Mouse (Mus musculus): ENCODE data around the gene Pak2.

Gene Pak2

GRCm38 (mm10) chr16:32078991-32079511 is at the start of gene Pak2:
TSS of gene Pak2 (minus strand) at chr16:32079342.
- peak; percentile 69 to 78 for DNase-seq (ENCODE audit: low spot score in 2 of 2)

GRCm38 (mm10) chr16:32127046-32127445 is 47.9 kb upstream of the Pak2 start:
- no peak for DNase-seq (ENCODE audit: low spot score in 2 of 2)

- no peak for DNase-seq (ENCODE audit: low spot score in 2 of 2)
Observed at GRCm38 (mm10) chr16:32125364-32125763, 46.2 kb upstream of the Pak2 start.

- DNase-seq (ENCODE audit: low spot score in 2 of 2) = no peak
Observed at GRCm38 (mm10) chr16:32124444-32125335, 45.5 kb upstream of the Pak2 start.

GRCm38 (mm10) chr16:32124020-32124419 is 44.9 kb upstream of the Pak2 start:
- no peak for DNase-seq (ENCODE audit: low spot score in 2 of 2)

GRCm38 (mm10) chr16:32120454-32120853 is 41.3 kb upstream of the Pak2 start:
- DNase-seq (ENCODE audit: low spot score in 2 of 2) = no peak

- DNase-seq (ENCODE audit: low spot score in 2 of 2) = no peak
Observed at GRCm38 (mm10) chr16:32116186-32116585, 37.0 kb upstream of the Pak2 start.

- no peak for DNase-seq (ENCODE audit: low spot score in 2 of 2)
Observed at GRCm38 (mm10) chr16:32115781-32116180, 36.6 kb upstream of the Pak2 start.

GRCm38 (mm10) chr16:32114968-32115695 is 36.0 kb upstream of the Pak2 start:
- DNase-seq (ENCODE audit: low spot score in 2 of 2) = peak; percentile 52 to 54

GRCm38 (mm10) chr16:32114406-32114805 is 35.3 kb upstream of the Pak2 start:
- DNase-seq (ENCODE audit: low spot score in 2 of 2) = no peak

GRCm38 (mm10) chr16:32113541-32114218 is 34.5 kb upstream of the Pak2 start:
- peak; percentile 46 to 51 for DNase-seq (ENCODE audit: low spot score in 2 of 2)

- DNase-seq (ENCODE audit: low spot score in 2 of 2) = no peak
Observed at GRCm38 (mm10) chr16:32110951-32111699, 32.0 kb upstream of the Pak2 start.

- no peak for DNase-seq (ENCODE audit: low spot score in 2 of 2)
Observed at GRCm38 (mm10) chr16:32108578-32108977, 29.4 kb upstream of the Pak2 start.

GRCm38 (mm10) chr16:32108170-32108569 is 29.0 kb upstream of the Pak2 start:
- DNase-seq (ENCODE audit: low spot score in 2 of 2) = no peak

GRCm38 (mm10) chr16:32107342-32108045 is 28.4 kb upstream of the Pak2 start:
- DNase-seq (ENCODE audit: low spot score in 2 of 2) = no peak

- DNase-seq (ENCODE audit: low spot score in 2 of 2) = no peak
Observed at GRCm38 (mm10) chr16:32105698-32106097, 26.6 kb upstream of the Pak2 start.

GRCm38 (mm10) chr16:32102295-32102694 is 23.2 kb upstream of the Pak2 start:
- no peak for DNase-seq (ENCODE audit: low spot score in 2 of 2)

GRCm38 (mm10) chr16:32099638-32100150 is 20.6 kb upstream of the Pak2 start, which contains the start of the genes Pigx and Cep19:
TSS of gene Pigx (minus strand) at chr16:32099740.
TSS of gene Cep19 (plus strand) at chr16:32099800.
- peak; percentile 84 for DNase-seq (ENCODE audit: low spot score in 2 of 2)

GRCm38 (mm10) chr16:32098897-32099637 is 19.9 kb upstream of the Pak2 start:
- no peak for DNase-seq (ENCODE audit: low spot score in 2 of 2)
